Mouse (Mus musculus) common myeloid progenitor, adult 5-6 weeks (primary cell): ENCODE results near the gene BC048671. TPM values are rescaled to one million over a fixed set of nuclear protein-coding genes. Genes with fewer than 3 reads are reported as not detected.

ENCODE experiments used
- ATAC-seq: replicated peaks from 2 replicates; pipeline ENCODE4 v1.8.0; 2016; ENCODE audit warnings: low read depth, mild to moderate bottlenecking, moderate TSS enrichment, inconsistent platforms; ENCODE audit not compliant: poor library complexity, severe bottlenecking
- total RNA-seq: library from RNA; stranded (forward); fragments of 200-1000, 187-1606 nt; gene quantifications from 2 replicates; pipeline ENCODE4 v1.2.3, GENCODE M21; 2017

The BC048671 gene
- total RNA-seq, 1 experiment from 2014 or later = not detected

GRCm38 (mm10) chr6:90348500-90348899 lies 47.5 kb downstream of the BC048671 start:
- no peak for ATAC-seq

DNA sequence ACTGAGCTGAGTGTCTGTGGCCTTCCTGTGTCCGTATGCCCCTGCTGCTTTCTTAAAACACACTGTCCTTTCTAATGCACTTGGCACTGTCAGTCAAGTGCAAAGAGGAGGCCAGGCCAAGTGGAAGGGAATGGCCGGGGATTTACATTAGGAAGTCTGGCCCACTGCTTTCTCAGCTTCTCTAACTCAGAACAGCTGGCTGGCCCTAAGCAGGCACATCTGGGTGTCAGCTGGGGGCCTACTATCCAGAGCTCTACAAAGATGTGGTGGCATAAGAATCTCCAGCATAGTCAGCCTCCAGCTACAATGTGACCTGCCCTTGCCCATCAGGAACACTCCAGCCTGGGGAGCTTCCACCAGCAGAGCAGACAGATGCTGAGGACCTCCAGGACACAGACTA lies 49.0 kb downstream of the BC048671 start:
- no peak for ATAC-seq

Other genes starting within 250 kb of the BC048671 start
- not detected in 2 replicates for gene Vmn1r49, start 222.7 kb upstream of the BC048671 start, total RNA-seq
- not detected in 2 replicates for gene Vmn1r50, start 199.8 kb upstream of the BC048671 start, total RNA-seq
- gene Vmn1r51, start 178.6 kb upstream of the BC048671 start, total RNA-seq = not detected in 2 replicates
- not detected in 2 replicates for gene Vmn1r52, start 126.4 kb upstream of the BC048671 start, total RNA-seq
- not detected in 2 replicates for gene V1ra8, start 98.4 kb upstream of the BC048671 start, total RNA-seq
- gene Vmn1r53, start 76.8 kb upstream of the BC048671 start, total RNA-seq = not detected in 2 replicates
- gene Vmn1r54, start 54.9 kb upstream of the BC048671 start, total RNA-seq = not detected in 2 replicates
- gene Chst13, start 24.0 kb downstream of the BC048671 start, total RNA-seq = 0.29 TPM in 1 of 2 replicates, not detected in the other
- not detected in 2 replicates for gene Uroc1, start 32.1 kb downstream of the BC048671 start, total RNA-seq
- gene Zxdc, start 68.3 kb downstream of the BC048671 start, total RNA-seq = 11.6 and 15.8 TPM in 2 replicates
- not detected in 2 replicates for gene Cfap100, start 127.6 kb downstream of the BC048671 start, total RNA-seq
- not detected in 2 replicates for gene Klf15, start 161.4 kb downstream of the BC048671 start, total RNA-seq
- 3.5 and 3.7 TPM in 2 replicates for gene Aldh1l1, start 185.2 kb downstream of the BC048671 start, total RNA-seq